Mouse (Mus musculus) embryo, embryonic 10 days (tissue): ENCODE measurements around the gene Tdpoz3.
A peak's percentile ranks its signal among the peaks of the same experiment; 100 is the strongest.
"Not testable (repeated sequence)": the region's sequence is repeated elsewhere in the genome, so short reads cannot be mapped to it uniquely, and the experiment has no call there.

Experiments
- DNase-seq: peaks from one replicate; pipeline ENCODE4 v3.0.0-alpha.2; 2015; ENCODE audit warnings: low spot score

The Tdpoz3 gene

GRCm38 (mm10) chr3:93825720-93826119 is at the start of gene Tdpoz3:
Gene Tdpoz3 (plus strand): TSS chr3:93826020.
- DNase-seq: not testable (repeated sequence)

- not testable (repeated sequence) for DNase-seq
Observed at GRCm38 (mm10) chr3:93796098-93796497, 29.7 kb upstream of the Tdpoz3 start, which contains the start of gene Tdpoz4. Gene Tdpoz4 (plus strand): TSS chr3:93796398.

- DNase-seq: peak; percentile 5
Observed at GRCm38 (mm10) chr3:93813341-93813740, 12.5 kb upstream of the Tdpoz3 start.

- not testable (repeated sequence) for DNase-seq
Observed at GRCm38 (mm10) chr3:93858957-93859356, 33.1 kb downstream of the Tdpoz3 start.

GRCm38 (mm10) chr3:93870635-93871034 is 44.8 kb downstream of the Tdpoz3 start:
- DNase-seq: not testable (repeated sequence)
